Mouse (Mus musculus) fibroblast of lung, adult 2 months (primary cell): ENCODE measurements around the gene Ddc.

Experiments
- DNase-seq: peaks from one replicate; pipeline ENCODE4 v3.0.0-alpha.2; 2011; ENCODE audit warnings: low read depth

Ddc gene

DNA sequence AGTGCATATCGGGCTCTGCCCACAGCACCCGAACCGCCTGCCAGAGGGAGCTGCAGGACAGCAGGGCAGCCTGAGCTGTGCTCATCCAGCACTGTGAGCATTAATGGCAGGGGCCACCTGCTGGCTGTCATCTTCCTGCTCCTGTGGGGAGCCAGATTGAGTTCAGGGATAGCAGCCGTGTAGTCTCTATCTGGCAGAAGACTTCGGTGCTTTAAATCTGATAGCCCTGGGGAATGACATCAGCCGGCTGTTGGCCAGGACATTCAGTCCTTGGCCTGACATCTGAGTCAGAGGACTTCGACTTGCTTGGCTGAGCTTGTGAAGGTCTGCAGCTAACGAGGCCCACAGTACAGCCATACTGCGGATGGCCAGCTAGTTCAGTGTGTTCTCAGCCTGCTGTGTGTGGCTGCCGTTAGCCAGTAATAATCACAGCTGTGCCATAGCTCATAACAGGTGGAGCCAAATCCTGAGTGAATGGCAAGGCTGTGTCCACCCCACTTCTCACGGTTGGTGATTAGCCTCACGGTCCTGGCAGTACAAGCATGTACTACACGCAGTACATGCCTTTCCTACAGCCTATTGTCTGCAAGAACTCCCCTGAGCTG, 53.5 kb downstream of the Ddc start:
- no peak for DNase-seq

DNA sequence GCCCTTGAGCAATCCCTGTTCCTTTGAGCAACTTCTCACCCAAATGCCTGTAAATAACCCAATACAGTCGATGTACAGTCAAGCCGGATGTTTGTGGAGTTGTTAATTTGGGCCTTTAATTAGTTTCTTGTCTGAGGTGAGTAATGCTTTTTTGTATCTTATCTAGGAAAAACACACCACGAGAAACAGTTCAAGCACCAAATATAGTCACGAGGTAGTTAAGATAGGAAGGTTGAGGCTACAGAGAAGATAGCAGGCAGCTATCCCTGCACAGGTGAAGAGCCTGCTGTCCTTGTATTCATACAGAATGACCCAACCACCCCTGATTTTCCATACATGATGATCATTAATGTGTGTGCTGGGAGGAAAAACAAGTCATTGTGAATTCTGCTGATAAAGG, 56.4 kb downstream of the Ddc start:
- no peak for DNase-seq

DNA sequence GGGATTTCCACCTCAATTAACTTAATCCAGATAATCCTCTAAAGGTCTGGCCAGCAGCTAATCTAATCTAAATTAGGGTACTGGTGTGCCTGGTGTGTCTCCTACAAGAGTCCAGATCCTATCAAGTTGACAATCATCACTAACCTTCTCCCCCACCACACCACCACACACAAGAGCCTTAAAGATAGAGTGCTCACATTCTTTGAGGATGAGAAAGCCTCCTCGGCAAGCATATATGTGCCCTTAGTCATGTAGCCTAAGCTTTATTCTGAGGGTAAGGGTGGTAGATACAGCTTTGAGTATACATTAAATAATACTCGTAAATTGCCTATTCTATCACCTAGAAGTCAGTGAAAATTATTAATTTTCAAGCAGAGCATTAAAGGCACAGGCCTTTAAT, 57.2 kb downstream of the Ddc start:
- DNase-seq: no peak

DNA sequence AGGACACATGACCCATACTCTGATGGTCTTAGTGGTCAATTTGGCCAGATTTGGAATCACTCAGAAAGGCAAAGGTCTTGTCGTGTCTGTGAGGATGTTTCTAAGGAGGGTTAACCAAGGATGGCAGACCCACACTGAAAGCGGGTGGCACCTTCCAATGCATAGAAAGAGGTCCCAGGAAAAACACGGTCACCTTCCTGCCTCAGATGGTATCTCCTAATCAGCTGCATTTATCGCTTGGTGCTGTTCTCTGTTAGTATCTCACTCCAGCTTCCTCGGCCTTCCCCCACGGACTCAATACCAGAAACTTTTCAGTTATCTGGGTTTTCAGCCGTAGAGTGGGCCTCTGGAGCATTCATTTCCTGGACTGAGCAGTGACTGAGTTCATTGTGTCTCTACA, 58.1 kb downstream of the Ddc start:
- no peak for DNase-seq

- no peak for DNase-seq
Observed at GRCm38 (mm10) chr11:11837384-11837783, 60.6 kb downstream of the Ddc start.

GRCm38 (mm10) chr11:11836713-11837370, 61.1 kb downstream of the Ddc start:
- DNase-seq: no peak

DNA sequence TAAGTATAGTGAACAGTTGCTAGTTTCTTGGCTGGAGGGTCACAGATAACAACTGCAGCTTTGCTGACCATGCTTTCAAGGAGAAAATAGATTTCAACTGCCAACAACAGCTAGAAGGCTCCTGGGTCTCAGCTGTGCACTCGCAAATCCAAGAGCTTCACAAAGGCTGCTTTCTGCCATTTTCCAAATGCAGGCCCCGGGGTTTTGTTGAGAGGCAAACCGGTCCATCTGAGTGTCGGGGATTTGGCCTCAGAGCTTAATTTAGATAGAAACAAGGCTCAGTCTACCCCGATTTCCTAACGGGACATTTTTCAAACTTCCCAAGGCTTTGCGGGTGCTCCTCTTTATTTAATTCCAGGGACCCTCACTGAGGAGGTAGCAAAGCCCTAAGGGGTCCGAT, 61.7 kb downstream of the Ddc start:
- DNase-seq: no peak

- DNase-seq: no peak
Observed at GRCm38 (mm10) chr11:11835791-11836190, 62.2 kb downstream of the Ddc start.

- DNase-seq: no peak
Observed at GRCm38 (mm10) chr11:11835361-11835760, 62.6 kb downstream of the Ddc start.

GRCm38 (mm10) chr11:11833100-11833499, 64.8 kb downstream of the Ddc start:
- DNase-seq: no peak

- DNase-seq: no peak
Observed at GRCm38 (mm10) chr11:11832755-11833084, 65.2 kb downstream of the Ddc start.

DNA sequence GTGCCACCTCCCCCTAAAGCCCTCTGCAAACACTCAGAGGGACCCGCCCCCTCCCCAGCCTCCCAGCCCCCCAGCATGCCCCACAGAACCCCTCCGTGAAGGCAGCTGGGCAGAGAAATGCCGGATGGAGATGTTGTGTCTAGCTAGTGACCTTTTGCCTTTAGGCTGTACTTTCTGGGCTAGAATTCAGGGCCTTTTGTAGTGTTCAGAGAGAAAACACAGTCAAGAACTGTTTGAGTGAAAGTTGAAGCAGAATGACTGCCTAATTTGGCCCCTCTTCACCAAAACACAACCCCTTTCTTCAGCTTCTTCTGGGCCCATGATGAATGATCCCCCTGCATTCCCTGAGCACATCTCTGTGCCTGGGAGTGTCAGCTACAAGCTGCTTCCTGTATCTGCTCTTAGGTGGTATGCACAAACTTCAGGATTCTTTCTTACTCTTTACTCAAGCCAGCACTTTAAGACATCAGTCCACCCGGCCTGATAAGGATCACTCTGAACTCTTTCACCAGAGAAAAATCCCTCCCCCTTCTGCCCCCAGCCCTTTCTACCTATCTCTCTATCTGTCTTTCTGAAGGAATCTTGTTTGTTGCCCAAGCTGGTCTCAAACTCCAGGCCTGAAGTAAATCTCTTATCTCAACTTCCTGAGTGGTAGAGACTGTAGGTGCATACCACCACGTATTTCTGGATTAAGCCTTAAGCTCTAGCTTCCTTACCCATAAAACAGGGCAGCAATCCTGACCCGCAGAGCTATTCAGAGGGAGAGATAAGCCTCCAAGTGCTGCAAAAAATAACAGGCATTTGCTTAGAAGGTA, 65.8 kb downstream of the Ddc start:
- DNase-seq: no peak

DNA sequence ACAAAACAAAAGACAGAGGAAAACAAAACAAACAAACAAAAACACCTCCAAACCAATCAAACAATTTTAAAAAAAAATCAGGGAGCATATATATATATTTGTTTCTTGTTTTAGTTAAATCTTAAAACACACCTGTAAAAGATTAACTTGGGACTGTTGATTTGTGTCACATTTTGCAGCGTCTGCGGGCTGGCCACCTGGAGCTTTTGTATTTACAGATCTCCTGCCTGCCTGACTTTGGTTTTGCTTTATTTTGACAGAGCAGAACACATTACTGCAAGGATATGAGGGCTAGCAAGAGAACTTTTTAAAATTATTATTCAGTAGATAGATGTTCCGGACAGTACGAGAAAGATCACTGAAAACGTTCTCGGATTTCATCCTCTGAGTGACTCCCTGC, 66.4 kb downstream of the Ddc start:
- DNase-seq: no peak

DNA sequence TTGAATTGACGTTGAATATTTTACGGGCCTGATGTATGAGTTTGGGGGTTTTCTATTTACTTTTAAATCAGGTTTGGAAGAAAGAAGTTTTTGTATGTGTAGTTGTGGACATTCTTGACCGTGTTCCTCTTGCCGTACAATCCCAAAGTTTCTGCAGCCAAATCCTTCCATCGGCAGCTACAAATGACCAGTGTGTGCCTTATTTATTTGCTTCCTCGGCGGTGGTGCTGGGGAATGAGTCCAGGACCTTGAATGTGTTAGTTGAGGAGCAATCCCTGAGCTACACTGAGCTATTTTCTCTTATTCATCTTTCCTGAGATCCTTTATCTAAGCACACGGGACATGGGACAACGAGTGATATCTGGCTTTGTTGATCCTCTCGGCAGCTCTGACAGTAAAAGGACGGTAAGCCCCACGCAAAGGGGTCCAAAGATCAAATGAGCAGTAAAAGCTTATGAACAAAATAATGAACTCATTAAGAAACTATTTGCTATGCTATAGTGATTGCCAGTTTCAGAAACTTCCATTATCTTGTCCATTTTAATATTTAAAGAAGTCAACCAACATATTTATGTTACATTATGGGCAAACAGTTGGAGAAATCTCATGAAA, 67.0 kb downstream of the Ddc start:
- no peak for DNase-seq

DNA sequence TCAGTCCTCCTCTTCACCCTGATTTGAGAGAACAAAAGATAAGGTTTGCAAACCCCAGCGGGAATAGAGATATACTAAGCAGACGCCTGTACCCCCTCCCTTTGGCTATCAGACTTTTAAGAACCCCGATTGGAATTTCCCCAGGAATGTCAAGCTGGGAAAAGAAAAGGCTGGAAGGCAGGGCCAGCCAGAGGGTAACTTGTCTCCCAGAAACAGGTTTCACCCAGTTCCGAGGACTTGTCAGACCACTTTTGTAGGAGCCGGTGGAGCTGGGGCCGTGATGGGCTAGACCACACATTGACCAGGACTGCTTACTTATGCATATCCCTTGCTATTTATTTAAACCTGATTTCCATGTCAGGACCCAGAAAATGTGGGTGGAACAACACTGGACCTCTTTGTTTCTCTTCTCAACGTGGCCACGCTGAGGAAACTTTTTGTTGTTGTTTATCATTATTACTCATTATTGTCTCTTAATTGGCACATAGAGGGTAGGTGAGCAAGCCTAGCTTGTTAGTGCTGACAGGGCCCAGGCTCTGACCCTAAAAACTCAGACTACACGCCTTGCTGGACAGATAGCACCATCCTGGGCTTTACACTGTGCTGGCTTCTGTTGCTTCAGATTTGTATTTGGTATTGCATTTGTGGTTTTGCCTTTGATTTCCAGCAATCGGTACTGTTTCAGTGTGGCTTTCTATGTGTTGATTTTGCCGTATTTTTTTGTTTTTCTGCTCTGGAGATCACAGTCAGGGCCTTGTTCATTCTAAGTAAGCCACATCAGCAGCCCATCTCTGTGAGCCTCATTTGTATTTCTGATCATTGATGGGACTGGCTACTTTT, 68.6 kb downstream of the Ddc start:
- DNase-seq: no peak

- DNase-seq: no peak
Observed at GRCm38 (mm10) chr11:11828761-11829160, 69.2 kb downstream of the Ddc start.

DNA sequence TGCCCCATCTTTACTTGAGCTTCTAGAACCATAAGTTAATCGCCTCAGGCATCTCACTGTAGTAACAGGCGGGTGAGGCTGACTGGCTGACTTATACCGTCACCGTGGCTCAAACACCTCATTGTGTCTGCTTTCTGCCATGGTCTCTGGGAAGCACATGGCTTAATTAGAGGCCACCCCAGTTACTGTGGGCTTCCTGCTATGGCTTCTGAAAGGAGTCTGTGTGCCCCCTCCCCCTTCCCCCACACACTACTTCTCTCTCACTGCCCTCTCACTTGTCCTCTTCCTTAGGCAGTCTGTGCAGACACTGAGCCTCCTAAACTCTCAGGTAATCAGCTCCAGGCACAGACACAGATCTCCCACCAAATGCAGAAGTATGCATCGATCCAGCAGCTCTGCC, 69.7 kb downstream of the Ddc start:
- DNase-seq: no peak

GRCm38 (mm10) chr11:11826475-11826874, 71.5 kb downstream of the Ddc start:
- no peak for DNase-seq

DNA sequence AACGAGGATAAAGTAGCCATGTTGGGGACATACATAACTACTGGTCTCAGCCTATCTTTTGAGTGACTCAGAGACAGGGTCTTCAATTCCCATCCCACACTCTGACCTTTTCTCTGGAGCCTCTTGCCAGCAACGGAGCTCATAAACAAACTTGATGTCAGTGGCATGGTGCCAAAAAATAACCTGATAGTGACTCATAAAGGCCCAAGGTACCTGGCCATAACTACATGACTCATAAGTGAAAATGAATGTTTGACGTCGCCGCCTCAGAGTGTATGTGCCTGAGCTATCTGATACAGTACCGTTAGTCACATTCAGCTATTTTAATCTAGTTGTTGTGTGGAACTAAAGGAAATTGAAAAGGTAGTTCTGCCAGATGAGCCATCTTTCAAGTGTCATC, 72.3 kb downstream of the Ddc start:
- no peak for DNase-seq

GRCm38 (mm10) chr11:11824970-11825635, 72.8 kb downstream of the Ddc start:
- no peak for DNase-seq
